Mouse (Mus musculus): ENCODE measurements around the gene Tspyl2.
"Not testable (repeated sequence)": the region's sequence is repeated elsewhere in the genome, so short reads cannot be mapped to it uniquely, and the experiment has no call there.

Tspyl2 gene

GRCm38 (mm10) chrX:152342358-152342901 lies at the start of gene Tspyl2:
Gene Tspyl2, minus strand, starts transcription at chrX:152342425.
- DNase-seq (ENCODE audit: low spot score in 2 of 2), result peak; percentile 79 to 91

- DNase-seq (ENCODE audit: low spot score in 2 of 2), result peak in 1 of 2 experiments; percentile 13
Measured at GRCm38 (mm10) chrX:152368397-152369273, 26.4 kb upstream of the Tspyl2 start, which contains the start of gene Gpr173. Gene Gpr173, minus strand, starts transcription at chrX:152368704.

DNA sequence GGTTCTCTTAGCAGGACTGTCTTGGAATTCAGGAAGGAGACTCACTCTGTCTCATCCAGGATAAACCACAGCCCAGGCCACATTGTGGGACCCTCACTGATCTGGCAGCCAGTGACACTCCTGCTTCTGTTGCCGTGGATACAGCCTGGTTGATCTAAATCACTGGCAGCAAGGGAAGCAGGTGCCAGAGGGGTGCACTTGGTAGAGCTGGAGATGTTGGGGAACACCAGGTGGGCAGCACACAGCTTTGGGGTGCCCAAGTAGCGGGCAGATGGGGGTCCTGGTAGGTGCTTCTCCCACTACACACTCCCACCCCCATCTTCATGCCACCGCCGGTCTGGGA lies 25.8 kb upstream of the Tspyl2 start:
- no peak for DNase-seq (ENCODE audit: low spot score in 2 of 2)

DNA sequence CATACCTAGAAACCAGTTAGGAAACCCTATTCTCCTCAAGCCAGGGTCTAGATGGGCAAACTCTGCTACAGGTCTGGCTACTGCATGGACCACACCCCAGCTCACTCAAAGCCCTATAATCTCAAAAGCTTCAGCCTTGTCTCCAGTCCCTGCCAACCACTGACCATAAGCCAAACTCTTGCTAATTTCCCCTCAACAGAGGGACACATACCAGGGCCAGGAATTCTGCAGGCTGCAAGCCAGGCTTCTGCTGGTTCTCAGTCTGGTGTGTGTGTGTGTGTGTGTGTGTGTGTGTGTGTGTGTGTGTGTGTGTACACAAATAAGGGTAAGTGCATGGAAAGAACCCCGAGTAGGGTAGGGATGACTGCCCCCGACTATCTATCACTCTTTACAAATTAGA lies 24.2 kb upstream of the Tspyl2 start:
- no peak for DNase-seq (ENCODE audit: low spot score in 2 of 2)

DNA sequence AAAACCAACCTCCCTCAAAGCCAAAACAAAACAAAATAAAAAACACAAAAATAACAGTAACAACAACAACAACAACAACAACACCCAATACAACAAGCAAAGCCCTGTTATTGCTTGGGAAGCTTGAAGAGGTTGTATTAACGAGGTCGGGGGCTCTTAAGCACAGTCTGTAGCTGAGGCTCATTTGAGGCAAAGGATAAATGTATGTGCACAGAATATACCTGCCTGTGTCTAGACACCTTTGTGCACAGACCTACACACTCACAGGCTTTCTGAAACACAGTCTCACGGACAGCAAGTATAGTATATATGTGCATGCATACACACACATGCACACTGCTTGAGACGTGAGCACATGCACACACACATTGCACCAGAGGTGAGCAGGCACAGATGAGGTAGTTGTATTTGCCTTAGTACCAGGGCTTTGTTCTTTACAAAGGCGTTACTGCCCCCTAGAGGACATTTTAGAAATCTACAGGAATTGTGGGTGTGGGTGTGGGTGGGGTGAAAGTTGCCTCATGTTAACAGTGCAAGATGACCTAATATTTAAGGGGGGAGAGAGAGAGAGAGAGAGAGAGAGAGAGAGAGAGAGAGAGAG lies 10.4 kb upstream of the Tspyl2 start:
- no peak for DNase-seq (ENCODE audit: low spot score in 2 of 2)

GRCm38 (mm10) chrX:152347041-152347440 lies 4.8 kb upstream of the Tspyl2 start:
- DNase-seq (ENCODE audit: low spot score in 2 of 2), result no peak

DNA sequence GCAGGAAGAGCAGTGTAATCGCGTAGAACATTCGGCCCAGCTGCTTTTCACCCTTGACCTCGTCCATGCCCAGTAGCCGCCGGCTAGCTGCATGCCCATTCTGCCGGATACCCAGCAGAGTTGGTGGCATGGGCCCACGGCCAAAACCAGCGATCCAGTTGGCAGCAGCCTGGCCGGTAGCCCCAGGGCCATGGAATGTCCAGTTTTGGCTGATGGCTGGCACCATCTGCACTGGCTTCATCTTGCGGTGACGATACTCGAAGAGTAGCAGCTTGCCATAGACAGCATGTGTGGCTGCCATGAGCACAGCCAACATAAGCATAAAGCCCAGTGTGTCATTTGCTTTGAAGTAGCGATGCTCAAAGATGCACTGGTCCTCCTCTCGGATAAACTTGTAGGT lies 4.4 kb upstream of the Tspyl2 start:
- no peak for DNase-seq (ENCODE audit: low spot score in 2 of 2)

- no peak for DNase-seq (ENCODE audit: low spot score in 2 of 2)
Measured at GRCm38 (mm10) chrX:152342903-152343302, 678 bp upstream of the Tspyl2 start.

DNA sequence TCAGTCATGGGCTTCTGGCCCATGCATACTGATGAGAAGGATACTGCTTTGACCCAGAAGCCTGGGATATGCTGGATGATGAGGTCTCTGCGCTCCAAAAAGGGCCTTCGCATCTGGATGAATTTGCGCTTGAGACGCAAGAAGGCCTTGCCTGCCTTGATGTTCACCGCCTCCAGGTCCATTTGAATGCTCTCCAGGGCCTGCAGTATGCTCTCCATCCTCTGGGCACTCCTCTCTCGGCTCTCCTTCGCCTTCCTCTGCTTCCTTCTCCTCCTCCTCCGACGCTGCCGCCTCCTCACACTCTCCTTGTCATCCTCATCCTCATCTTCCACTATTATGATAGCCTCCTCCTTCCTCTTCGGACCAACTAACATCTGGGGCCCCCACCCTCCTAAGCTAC lies 729 bp downstream of the Tspyl2 start:
- DNase-seq (ENCODE audit: low spot score in 2 of 2), result no peak

DNA sequence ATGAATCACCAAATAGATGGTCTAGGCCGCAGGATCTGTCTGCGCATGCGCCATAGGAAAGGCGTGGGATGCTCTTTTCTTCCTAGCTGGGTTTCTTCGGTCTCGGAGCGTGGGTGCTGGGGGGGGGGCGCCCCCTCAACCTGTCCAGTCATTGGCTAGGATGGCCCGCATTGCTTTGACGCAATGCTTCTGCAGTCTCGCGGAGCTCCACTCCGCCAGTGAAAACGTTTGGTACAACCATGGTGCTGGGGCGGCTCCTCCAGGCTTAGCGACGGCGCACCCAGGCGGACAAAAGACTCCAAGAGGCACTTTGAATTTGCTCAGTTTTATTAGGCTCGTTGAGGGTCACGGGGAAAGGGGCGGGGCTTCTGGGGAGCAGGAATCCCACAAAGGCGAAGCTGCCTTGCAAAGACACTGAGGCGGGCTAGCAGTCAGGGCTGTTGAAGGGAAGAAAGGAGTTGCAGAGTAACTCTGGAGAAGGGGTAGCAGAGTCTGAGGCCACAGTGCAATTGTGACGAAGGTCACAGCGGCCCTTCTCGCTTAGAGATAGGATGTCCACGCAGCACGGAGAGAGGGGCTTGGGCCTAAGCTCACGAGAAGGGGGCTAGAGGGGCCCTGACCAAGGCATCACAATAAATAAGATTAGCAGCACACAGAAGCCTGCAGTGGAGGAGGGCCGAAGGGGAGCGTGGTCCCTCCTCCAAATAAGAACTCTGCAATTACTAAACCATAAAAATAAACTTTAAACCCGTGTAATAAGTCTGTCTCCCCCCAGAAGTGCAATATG lies 5.5 kb downstream of the Tspyl2 start:
- DNase-seq (ENCODE audit: low spot score in 2 of 2), result peak; percentile 79 to 90

GRCm38 (mm10) chrX:152336123-152336522 lies 6.1 kb downstream of the Tspyl2 start:
- not testable (repeated sequence) for DNase-seq (ENCODE audit: low spot score in 2 of 2)

DNA sequence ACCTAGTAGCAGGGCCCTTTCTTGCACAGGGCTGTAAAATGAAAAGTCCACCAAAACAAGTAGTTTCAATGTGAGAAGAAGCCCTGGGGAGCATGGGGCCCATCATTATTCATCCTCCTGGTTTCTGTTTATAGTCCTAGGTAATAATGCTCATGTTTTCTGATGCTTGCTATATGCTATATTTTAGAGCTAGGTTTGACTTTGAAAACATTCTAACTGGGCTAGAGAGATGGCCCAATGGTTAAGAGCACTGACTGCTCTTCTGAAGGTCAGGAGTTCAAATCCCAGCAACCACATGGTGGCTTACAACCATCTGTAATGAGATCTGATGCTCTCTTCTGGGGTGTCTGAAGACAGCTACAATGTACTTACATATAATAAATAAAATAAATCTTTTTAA lies 12.8 kb downstream of the Tspyl2 start:
- DNase-seq (ENCODE audit: low spot score in 2 of 2), result not testable (repeated sequence)

GRCm38 (mm10) chrX:152327689-152328052 lies 14.6 kb downstream of the Tspyl2 start:
- DNase-seq (ENCODE audit: low spot score in 2 of 2), result no peak

DNA sequence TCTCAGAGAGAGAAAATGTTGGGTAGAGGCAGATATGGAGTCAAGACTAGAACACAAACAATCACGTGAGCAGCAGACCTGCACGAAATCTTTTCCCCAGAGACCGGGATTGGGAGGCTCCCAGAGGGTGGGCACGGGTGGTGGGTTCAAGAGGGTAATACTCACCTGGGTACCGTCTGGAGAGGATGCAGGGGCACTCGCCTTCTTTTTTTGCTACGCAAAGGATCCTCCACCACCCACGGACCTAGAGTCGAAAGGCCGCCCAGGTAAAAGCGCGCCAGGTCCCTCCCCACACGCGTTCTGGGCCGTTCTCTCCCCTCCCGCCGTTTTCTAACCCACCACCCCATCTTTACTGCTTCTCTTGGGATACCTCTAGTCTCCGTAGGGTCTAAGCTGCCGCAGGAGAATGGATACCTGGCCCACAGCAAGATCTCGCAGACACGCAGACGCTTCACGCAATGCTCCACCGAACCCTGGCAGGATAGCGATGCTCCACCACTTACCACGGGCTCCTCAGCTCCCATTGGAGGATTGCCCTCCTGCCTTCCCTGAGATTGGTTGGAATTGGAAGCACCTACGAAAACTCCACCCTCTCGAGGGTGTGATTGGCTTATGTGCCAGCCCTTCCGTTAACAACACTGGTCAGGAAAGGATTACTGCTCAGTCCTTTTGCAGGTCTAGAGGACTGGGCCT lies 15.1 kb downstream of the Tspyl2 start, which contains the start of gene Kantr:
TSS of gene Kantr (minus strand) at position 500 of the 693 bp plus-strand sequence.
- DNase-seq (ENCODE audit: low spot score in 2 of 2), result peak; percentile 45 to 78

GRCm38 (mm10) chrX:152323584-152323983 lies 18.6 kb downstream of the Tspyl2 start:
- no peak for DNase-seq (ENCODE audit: low spot score in 2 of 2)

DNA sequence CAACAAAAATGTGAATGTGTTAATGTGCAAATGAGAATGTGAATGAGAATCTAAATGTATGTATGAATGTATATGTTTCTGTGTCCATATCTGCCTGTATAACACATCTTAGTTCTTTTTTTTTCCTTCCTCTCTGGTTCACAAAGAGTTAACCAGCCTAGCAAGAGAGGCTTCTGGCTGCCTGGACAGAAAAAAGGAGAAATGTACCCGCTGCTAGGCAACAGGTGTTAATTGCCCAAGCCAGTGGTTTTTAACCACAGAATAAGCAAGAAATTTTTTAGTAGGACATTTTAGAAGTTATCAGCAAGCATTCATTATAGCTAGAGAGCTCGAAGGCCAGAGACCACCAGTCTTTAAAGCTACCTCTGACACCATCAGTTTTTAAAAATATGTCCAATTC lies 19.4 kb downstream of the Tspyl2 start:
- no peak for DNase-seq (ENCODE audit: low spot score in 2 of 2)

DNA sequence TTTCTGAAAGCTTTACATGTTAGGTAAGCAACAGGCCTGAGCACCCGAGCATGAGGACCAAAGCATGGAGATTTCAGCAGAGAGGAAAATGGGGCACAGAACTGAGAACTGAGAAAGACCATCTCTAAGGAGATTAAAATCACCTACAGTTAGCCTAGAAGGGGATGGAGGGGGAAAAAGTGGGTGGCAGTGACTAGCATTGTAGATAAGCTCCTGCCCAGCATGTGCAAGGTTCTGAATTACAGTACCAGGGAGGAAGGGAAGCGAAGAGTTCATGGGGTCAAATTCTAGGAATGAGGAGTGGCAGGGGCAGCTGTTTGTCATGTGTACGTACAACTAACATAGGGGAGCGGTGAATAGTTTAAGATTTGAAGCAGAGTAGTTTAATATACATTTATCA lies 21.7 kb downstream of the Tspyl2 start:
- DNase-seq (ENCODE audit: low spot score in 2 of 2), result no peak

DNA sequence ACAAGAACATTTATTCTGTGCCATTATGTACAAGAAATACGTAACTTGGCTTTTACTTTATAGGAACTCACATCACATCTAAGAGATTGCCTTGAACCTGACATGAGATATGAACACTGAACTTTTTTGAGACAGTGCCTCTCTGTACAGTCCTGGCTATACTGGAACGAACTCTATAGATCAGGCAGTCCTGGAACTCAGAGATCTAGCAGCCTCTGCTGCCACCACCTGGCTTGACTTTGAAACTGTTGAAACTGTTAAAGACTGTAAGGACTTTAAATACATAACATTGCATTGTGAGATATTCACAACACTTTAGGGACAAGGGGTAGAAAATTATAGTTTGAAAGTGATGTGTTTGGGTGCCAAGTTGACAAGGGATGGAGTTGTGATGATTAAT lies 34.3 kb downstream of the Tspyl2 start:
- DNase-seq (ENCODE audit: low spot score in 2 of 2), result peak in 1 of 2 experiments; percentile 17

DNA sequence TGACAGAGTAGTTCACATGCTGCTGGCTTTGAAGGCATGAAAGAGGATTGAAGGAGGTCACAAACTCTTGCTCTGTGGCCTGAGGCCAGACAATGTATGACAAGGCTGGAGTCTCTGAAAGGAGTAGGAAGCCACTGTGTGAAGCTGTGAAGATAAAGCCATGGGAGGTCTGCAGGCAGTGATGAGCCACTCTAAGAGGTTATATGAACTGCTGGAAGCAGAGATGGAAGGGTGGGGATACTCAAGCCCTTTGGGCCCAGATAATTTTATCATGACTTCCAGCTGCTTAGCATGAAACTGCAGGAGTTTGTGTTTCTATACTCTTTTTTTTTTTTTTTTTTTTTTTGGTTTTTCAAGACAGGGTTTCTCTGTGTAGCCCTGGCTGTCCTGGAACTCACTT lies 34.9 kb downstream of the Tspyl2 start:
- DNase-seq (ENCODE audit: low spot score in 2 of 2), result no peak

- no peak for DNase-seq (ENCODE audit: low spot score in 2 of 2)
Measured at GRCm38 (mm10) chrX:152306224-152306623, 36.0 kb downstream of the Tspyl2 start.

DNA sequence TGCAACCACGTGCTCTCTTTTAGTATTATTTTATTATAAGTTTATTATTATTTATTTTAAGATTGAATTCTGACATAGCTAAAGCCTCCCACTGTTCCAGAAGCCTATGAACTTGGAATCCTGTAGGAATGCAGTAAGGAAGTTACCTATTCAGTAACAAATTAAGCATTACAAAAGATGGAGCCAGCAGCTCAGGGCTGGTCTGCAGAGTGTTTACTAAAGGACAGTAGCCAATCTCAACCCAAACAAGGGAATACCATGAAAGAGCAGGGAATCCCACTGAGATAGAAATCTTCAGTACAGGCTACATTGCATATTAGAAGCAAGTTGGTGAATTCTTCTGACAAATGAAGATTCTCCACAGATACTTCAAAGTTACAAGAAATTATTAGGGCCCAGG lies 55.2 kb downstream of the Tspyl2 start:
- not testable (repeated sequence) for DNase-seq (ENCODE audit: low spot score in 2 of 2)
